Mouse (Mus musculus): ENCODE measurements around the gene Stat3.

Stat3 gene

GRCm38 (mm10) chr11:100920887-100921624 lies 18.3 kb downstream of the Stat3 start:
- no peak for DNase-seq (ENCODE audit: low spot score)

DNA sequence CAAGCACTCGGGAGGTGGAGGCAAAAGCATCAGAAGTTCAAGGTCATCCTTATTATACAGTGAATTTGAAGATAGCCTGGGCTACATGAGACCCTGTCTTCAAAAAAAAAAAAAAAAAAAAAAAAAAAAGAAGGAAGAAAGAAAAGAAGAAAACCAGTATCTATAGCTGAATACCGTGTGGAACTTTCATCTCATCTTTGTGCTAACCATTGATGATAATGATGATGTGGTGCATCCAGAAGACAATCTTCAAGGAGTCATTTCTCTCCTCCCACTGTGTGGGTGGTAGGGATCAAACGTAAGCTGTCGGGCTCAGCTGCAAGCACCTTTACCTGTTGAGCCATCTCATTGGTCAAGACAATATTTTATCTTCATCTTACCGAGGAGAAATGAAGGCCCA lies 21.3 kb downstream of the Stat3 start:
- no peak for DNase-seq (ENCODE audit: low spot score)

- no peak for DNase-seq (ENCODE audit: low spot score)
Measured at GRCm38 (mm10) chr11:100916432-100916971, 22.8 kb downstream of the Stat3 start.

DNA sequence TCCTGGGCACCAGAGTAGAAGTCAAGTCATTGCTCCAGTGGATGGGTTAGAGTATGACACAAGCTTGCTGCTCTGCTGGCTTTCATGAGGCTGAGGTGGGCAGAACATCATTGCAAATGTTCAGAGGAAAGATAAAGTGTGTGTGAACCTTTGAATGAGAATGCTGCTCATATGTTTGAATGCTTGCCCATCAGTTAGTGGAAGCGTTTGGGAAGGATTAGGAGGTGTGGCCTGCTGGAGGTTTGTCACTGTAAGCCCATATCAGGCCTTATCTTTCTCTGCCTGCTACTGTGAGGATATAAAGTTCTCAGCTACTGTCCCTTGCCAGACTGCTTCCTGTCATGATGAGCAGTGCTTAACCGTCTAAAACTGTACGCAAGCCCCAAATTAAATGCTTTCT lies 24.3 kb downstream of the Stat3 start:
- DNase-seq (ENCODE audit: low spot score): no peak

GRCm38 (mm10) chr11:100914415-100914814 lies 24.9 kb downstream of the Stat3 start:
- no peak for DNase-seq (ENCODE audit: low spot score)

DNA sequence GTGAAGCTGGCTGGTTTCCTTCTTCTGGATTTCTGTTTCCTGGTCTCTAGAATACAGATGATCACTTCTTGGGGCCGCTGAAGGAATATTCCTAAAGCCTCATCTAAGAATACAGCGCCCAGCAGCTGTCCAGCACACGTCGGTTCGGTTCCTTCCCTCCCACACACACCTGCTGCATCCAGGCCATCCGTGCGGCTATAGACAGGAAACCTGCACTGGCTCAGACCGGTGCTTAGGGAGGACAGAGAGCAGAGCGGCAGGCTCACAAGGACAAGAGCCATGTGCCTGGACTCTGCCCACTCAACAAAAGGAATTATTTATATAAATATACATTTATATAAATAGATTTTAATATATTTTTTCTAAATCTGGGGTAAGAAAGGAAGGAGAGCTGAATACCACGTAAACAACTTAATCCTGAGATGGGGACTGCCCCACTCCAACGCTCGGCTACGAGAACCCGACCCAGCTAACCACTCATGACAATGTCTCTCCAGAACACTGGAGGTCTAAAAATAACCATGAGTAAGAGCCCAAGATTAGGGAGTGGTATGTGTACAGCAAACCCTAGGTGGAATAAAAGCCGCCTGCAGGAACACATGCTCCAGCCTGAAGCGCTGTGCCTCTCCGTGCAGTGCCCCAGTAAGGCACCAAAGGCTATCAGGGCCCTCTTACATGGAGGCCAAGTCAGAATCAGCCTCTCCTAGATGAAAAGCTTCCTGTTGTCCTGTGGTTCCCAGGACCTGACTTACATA lies 26.8 kb downstream of the Stat3 start:
- DNase-seq (ENCODE audit: low spot score): no peak

GRCm38 (mm10) chr11:100908567-100908966 lies 30.8 kb downstream of the Stat3 start:
- DNase-seq (ENCODE audit: low spot score): no peak

DNA sequence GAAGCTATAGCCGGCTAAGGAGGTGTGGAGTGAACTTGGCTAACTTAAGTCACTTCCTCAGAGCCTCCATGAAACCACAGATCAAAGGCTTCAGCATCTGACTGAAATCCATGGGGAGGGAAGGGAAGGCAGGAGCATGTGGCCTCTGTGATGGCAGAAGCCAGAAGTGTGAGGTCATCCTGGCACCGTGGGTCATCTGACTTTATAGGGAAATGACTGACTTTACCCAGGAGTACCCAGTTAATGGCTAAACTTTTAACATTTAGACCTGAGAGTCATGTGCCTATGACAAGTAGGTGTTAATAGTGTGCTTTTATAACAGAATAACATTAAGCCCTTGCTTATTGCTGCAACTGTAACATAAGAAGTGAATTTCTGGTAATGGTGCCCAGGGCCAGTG lies 31.2 kb downstream of the Stat3 start:
- DNase-seq (ENCODE audit: low spot score): no peak

GRCm38 (mm10) chr11:100906885-100907284 lies 32.5 kb downstream of the Stat3 start:
- no peak for DNase-seq (ENCODE audit: low spot score)

DNA sequence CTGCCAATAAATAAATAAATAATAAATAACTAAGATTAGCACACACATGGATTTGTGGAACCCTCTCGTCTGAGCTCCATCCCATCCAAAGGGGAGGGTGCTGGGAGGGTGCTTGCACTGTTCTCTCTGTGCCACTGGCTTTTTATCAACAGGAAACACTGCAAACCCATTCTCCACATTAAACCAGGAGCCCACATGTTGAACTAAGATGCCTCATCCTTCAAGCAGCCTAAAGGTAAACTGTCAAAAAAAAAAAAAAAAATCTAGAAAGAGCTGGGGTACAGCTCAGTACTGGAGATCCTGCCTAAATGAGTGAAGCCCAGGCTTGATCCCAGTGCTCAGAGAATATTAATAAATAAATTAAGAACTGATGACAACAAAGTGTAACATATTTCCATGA lies 33.4 kb downstream of the Stat3 start:
- DNase-seq (ENCODE audit: low spot score): no peak

GRCm38 (mm10) chr11:100904580-100905351 lies 34.6 kb downstream of the Stat3 start:
- DNase-seq (ENCODE audit: low spot score): no peak

DNA sequence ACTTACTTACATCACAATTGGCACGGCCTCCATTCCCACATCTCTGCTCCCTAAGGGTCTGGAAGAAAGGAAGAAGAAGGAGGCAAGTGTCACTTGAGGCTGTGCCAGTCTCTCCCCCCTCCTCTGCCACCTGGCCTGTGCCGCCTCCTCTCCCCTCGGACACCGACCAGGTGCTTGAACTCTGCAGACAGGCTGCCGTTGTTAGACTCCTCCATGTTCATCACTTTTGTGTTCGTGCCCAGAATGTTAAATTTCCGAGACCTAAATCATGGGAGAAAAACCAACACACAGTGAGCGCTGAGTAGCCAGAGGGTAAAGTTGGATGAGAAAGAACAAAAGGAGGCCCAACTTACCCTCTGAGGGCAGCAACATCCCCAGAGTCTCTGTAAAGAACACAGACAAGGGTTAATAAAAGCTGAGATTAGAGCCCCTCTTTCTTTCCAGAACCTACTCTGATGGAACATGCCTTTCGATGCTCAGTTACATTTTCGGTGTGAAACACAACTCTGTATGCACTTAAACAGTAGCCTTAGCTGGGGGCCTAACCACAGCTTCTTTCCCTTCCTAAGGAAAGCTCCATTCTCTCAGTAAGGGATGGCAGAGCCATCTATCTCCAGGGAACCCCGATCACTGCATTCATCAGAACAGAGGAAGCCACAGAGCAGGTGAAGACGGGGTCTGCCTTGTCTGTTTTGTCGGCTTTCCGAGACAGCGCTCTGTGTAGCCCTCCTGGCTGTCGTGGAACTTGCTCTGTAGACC lies 40.7 kb downstream of the Stat3 start:
- no peak for DNase-seq (ENCODE audit: low spot score)

GRCm38 (mm10) chr11:100897294-100898231 lies 41.8 kb downstream of the Stat3 start:
- no peak for DNase-seq (ENCODE audit: low spot score)

GRCm38 (mm10) chr11:100896078-100896477 lies 43.3 kb downstream of the Stat3 start:
- DNase-seq (ENCODE audit: low spot score): no peak

DNA sequence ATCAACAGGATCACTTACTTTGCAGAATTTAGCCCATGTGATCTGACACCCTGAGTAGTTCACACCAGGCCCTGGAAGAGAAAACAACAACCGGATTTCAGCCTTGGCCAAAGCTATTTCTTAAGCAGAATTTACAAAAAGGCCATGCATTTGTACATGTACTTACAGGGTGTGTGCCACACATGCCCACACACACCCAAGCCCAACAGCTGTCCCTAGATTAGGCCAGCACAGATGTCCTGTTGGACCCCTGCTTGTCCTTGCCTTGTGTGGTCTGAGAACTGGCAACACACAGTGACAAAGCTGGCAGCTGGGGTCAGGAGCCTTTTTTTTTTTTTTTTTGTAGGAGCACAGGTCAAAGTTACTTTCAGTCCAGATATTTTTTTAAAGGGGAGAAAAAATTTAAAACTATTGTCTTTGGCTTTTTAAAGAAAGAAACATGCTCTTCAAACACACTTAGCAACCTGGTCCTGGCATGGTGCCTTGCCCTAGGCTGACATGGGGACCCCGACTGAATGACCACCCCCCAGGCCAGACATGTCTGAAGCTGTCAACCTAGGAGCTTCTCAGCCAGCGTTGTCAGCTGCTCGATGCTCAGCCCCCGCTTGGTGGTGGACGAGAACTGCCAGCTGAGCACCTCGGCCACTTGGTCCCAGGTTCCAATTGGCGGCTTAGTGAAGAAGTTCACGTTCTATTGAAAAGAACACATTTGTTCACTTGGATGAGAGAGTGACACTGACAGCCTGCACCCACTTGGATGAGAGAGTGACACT lies 45.0 kb downstream of the Stat3 start:
- no peak for DNase-seq (ENCODE audit: low spot score)

DNA sequence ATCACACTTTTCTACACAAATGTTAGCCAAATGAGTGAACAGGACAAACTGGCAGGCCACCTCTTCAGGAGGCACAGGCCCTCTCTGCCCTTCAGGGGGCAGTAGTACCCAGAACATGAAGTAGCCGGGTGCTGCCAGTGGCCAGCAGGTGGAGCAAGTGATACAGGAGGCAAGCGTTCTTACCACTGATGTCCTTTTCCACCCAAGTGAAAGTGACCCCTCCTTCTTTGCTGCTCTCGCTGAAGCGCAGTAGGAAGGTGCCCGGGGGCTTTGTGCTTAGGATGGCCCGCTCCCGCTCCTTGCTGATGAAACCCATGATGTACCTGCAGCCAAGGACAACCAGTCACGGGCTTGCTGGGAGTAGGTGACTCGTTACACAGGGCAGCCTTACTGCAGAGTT lies 45.9 kb downstream of the Stat3 start:
- peak; percentile 91 for DNase-seq (ENCODE audit: low spot score)

- DNase-seq (ENCODE audit: low spot score): no peak
Measured at GRCm38 (mm10) chr11:100892435-100892834, 46.9 kb downstream of the Stat3 start.

GRCm38 (mm10) chr11:100891256-100892123 lies 47.9 kb downstream of the Stat3 start:
- peak; percentile 85 for DNase-seq (ENCODE audit: low spot score)

GRCm38 (mm10) chr11:100890481-100890880 lies 48.9 kb downstream of the Stat3 start:
- no peak for DNase-seq (ENCODE audit: low spot score)
